ENCODE assay signal across 9 mouse cellular contexts in the genomic region with DNA sequence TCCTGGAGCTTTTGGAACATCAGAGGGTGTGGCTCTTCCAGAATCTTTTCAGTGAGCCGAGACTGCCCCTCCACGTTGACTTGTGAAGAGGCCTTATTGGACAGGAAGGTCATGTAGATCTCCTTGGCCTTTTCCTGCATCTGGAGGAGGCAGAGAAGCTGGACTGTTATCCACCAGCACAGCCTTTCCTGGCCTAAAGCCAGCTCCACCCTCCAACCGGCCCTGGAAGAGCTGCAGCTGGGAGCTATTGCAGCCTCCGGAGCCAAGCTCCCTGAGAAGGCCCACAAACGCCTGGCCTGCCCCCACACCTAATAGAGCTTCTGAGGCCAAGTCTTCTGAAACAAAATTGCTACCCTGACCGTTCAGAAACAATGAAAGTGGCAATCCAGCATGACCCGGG. TPM values are rescaled to one million over a fixed set of nuclear protein-coding genes. Genes with fewer than 3 reads are reported as not detected.
A peak's percentile ranks its signal among the peaks of the same experiment; 100 is the strongest.
DNase-seq lines count a peak whose midpoint lies in the region; ATAC-seq lines count a peak whose summit lies in the region.
"Had no signal": no experiment of that assay in that cellular context is flagged by ENCODE, and none has a peak within 500 bp of the region (broad histone marks: within the 10 kb centered on the region; RNA-seq: fewer than 3 reads in every experiment).

No protein-coding gene starts in this region.

- ATAC-seq in heart, embryonic 13.5 days (ENCODE audit: extremely low read depth, insufficient number of reproducible peaks, low FRiP score, low TSS enrichment), result no peak
- 0 out of 2 replicates have a peak, but pooled peaks have one; percentile 40 for ATAC-seq in limb, embryonic 15.5 days (ENCODE audit: insufficient number of reproducible peaks, low FRiP score, low TSS enrichment, low read depth)
- no peak for ATAC-seq in activated CD4-positive, CD25-positive, alpha-beta regulatory T cell, adult 4 months

- no peak overlapping the region for H3K4me2 ChIP-seq in heart, embryonic 13.5 days
- H3K4me2 ChIP-seq in limb, embryonic 15.5 days, result no peak overlapping the region

- peak overlapping the region; percentile 54; the same call in 1 of the 2 replicates for H3K9ac ChIP-seq in heart, embryonic 13.5 days
- no peak overlapping the region for H3K9ac ChIP-seq in limb, embryonic 15.5 days

- H3K9me3 ChIP-seq in heart, embryonic 13.5 days, result no peaks in the 10 kb centered on the region
- H3K9me3 ChIP-seq in limb, embryonic 15.5 days, result no peaks in the 10 kb centered on the region

- peak; percentile 37 to 51 for DNase-seq in layer of hippocampus, postnatal 10 days (ENCODE audit: low spot score in 2 of 2)
- DNase-seq in layer of hippocampus, postnatal 36 days, result no peak
- DNase-seq in brain, adult 2 months (ENCODE audit: low read depth, low spot score), result peak; percentile 49
- peak; percentile 84 for DNase-seq in ovary, postnatal 14 days (ENCODE audit: low spot score)
- DNase-seq in neural tube, embryonic 10.5 days (ENCODE audit: extremely low spot score, low spot score), result no peak

- no peaks in the 10 kb centered on the region for H3K27me3 ChIP-seq in heart, embryonic 13.5 days (replicated peaks)
- no peaks in the 10 kb centered on the region for H3K27me3 ChIP-seq in limb, embryonic 15.5 days

- peak overlapping the region; percentile 66 for H3K27ac ChIP-seq in heart, embryonic 13.5 days (replicated peaks)
- 0 out of 2 replicates have a peak overlapping the region, but pooled peaks have one; percentile 2 for H3K27ac ChIP-seq in limb, embryonic 15.5 days
- H3K27ac ChIP-seq: macrophage had no signal

- no peaks in the 10 kb centered on the region for H3K36me3 ChIP-seq in heart, embryonic 13.5 days
- H3K36me3 ChIP-seq in limb, embryonic 15.5 days, result no peaks in the 10 kb centered on the region

- H3K4me1 ChIP-seq in heart, embryonic 13.5 days, result peaks cover 54% of the 10 kb centered on the region
- H3K4me1 ChIP-seq in limb, embryonic 15.5 days, result peaks cover 30% of the 10 kb centered on the region

- WGBS in heart, embryonic 13.5 days, result 17% methylated on average over 7 of the region's 7 CpGs
- WGBS in limb, embryonic 15.5 days, result 26% methylated on average over 7 of the region's 7 CpGs

- no peak overlapping the region for H3K4me3 ChIP-seq in heart, embryonic 13.5 days
- no peak overlapping the region for H3K4me3 ChIP-seq in limb, embryonic 15.5 days

RNA-seq across cellular contexts. Expression of gene Rgs10, which starts 29.6 kb away (rescaled TPM):
- total RNA-seq in layer of hippocampus, postnatal 10 days (2021), result 10 to 100 TPM; 48.8 to 50.5 TPM
- 10 to 100 TPM; 44.3 to 47.8 TPM for total RNA-seq in layer of hippocampus, postnatal 36 days (2021)
- polyA plus RNA-seq in heart, embryonic 13.5 days (2015; fragmentation: Nextera tagmentation; extraction: Ambion mirVana), result 12.3 and 13.0 TPM in 2 replicates
- 13.8 and 14.2 TPM in 2 replicates for polyA plus RNA-seq in limb, embryonic 15.5 days (2015; fragmentation: Nextera tagmentation; extraction: Ambion mirVana)
- 100 to 1,000 TPM; 294 to 357 TPM for polyA plus RNA-seq in activated CD4-positive, CD25-positive, alpha-beta regulatory T cell, adult 4 months (2017; shearing (Covaris generic))

Comparison
In these comparisons a context has a peak if more than half of its experiments do, and no peak if none do; other contexts are left out.
1. DNase-seq: peak in layer of hippocampus, postnatal 10 days (2 of 2), brain, adult 2 months (single experiment) and ovary, postnatal 14 days (single experiment); none in layer of hippocampus, postnatal 36 days (0 of 2) and neural tube, embryonic 10.5 days (single experiment).
2. RNA of gene Rgs10, which starts 29.6 kb away (polyA plus RNA-seq): 294 to 357 TPM in activated CD4-positive, CD25-positive, alpha-beta regulatory T cell, adult 4 months; 13.8 to 14.2 TPM in limb, embryonic 15.5 days and 12.3 to 13.0 TPM in heart, embryonic 13.5 days; every median in the first group is over 10 times any median in the second.